Mouse (Mus musculus) midbrain, embryonic 15.5 days (tissue): Measurements from ENCODE around the gene Tcf23. TPM values are rescaled to one million over a fixed set of nuclear protein-coding genes. Genes with fewer than 3 reads are reported as not detected.
"Not testable (repeated sequence)": the region's sequence is repeated elsewhere in the genome, so short reads cannot be mapped to it uniquely, and the experiment has no call there.

ENCODE experiments used
- ATAC-seq: fragments of 200-750 bp; cut with Nextera tagmentation; replicated peaks from 2 replicates; pipeline ENCODE4 v1.8.0; 2017; ENCODE audit warnings: moderate TSS enrichment
- H3K27ac ChIP-seq: fragments of 300-500 bp; sonication (generic); 2 replicates; pipeline ENCODE4 v1.5.1; 2015; ENCODE audit warnings: mild to moderate bottlenecking, inconsistent platforms
- H3K27me3 ChIP-seq: fragments of 300-500 bp; sonication (generic); replicated peaks from 2 replicates; pipeline ENCODE4 v1.6.1; 2015; ENCODE audit warnings: inconsistent platforms
- H3K36me3 ChIP-seq: fragments of 300-500 bp; sonication (generic); replicated peaks from 2 replicates; pipeline ENCODE4 v1.6.1; 2015; ENCODE audit warnings: inconsistent platforms
- H3K4me1 ChIP-seq: fragments of 300-500 bp; sonication (generic); 2 replicates; pipeline ENCODE4 v1.6.1; 2015; ENCODE audit warnings: inconsistent platforms
- H3K4me2 ChIP-seq: fragments of 300-500 bp; sonication (generic); 2 replicates; pipeline ENCODE4 v1.6.1; 2015; ENCODE audit warnings: inconsistent platforms, mild to moderate bottlenecking, moderate library complexity
- H3K4me3 ChIP-seq: fragments of 300-500 bp; sonication (generic); 2 replicates; pipeline ENCODE4 v1.5.1; 2015; ENCODE audit warnings: mild to moderate bottlenecking, inconsistent platforms
- H3K9ac ChIP-seq: fragments of 300-500 bp; sonication (generic); 2 replicates; pipeline ENCODE4 v1.6.1; 2015; ENCODE audit warnings: mild to moderate bottlenecking, inconsistent platforms
- H3K9me3 ChIP-seq: fragments of 300-500 bp; sonication (generic); 2 replicates; pipeline ENCODE4 v1.6.1; 2016; ENCODE audit warnings: inconsistent platforms
- WGBS: fragments of 180-500 bp; shearing (Covaris S2); methylation state at CpG from one replicate; pipeline ENCODE4 v1.1.7; 2015; ENCODE audit warnings: mixed read lengths; 5-methylcytosine and 5-hydroxymethylcytosine counted together
- polyA plus RNA-seq: library from polyadenylated mRNA; unstranded; fragments of >200 nt; fragmentation: Nextera tagmentation; extraction: Ambion mirVana; gene quantifications from 2 replicates; pipeline ENCODE4 v1.2.1, GENCODE M21; 2015

Gene Tcf23
- polyA plus RNA-seq, 1 experiment from 2014 or later: 0.08 TPM

DNA sequence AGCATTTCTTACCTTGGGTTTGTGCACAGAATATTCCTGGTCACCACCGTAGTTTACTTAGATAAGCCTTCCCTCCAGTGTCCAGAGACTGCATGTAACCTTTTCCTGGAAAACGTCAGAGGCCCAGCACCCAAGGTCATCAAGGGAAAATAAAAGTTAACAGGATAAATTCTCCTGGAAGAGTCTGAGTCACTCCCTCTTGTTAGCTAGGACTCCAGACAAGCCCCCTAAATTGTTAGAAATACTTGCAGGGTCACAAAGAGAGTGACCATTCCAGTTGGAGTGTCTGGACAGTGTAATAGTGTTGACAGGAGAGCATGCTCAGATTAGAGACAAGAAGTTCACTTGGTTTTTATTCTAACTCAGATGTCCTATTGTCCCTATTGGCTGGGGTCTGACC is 47.5 kb downstream of the Tcf23 start:
- Histone ChIP-seq H3K27ac (no peak overlapping the region), H3K4me3 (no peak overlapping the region), H3K9me3 (no peaks in the 10 kb centered on the region), H3K4me2 (no peak overlapping the region), H3K27me3 (no peaks in the 10 kb centered on the region), H3K9ac (no peak overlapping the region), H3K36me3 (no peaks in the 10 kb centered on the region), H3K4me1 (no peaks in the 10 kb centered on the region)
- no peak for ATAC-seq
- 78% methylated on average over 2 of the region's 2 CpGs for WGBS

GRCm38 (mm10) chr5:31021790-31022189 is 53.3 kb downstream of the Tcf23 start:
- not testable (repeated sequence) for H3K27ac ChIP-seq, H3K36me3 ChIP-seq, H3K4me3 ChIP-seq, H3K27me3 ChIP-seq, H3K9ac ChIP-seq, H3K4me1 ChIP-seq, H3K4me2 ChIP-seq, ATAC-seq, H3K9me3 ChIP-seq
- WGBS: 86% methylated on average over 5 of the region's 5 CpGs

- ATAC-seq: no peak
- H3K36me3 ChIP-seq: no peaks in the 10 kb centered on the region
- no peak overlapping the region for H3K27ac ChIP-seq
- no peak overlapping the region for H3K4me2 ChIP-seq
- peaks cover 3% of the 10 kb centered on the region for H3K4me1 ChIP-seq
- no peak overlapping the region for H3K4me3 ChIP-seq
- no peaks in the 10 kb centered on the region for H3K27me3 ChIP-seq
- WGBS: 20% methylated on average over 1 of the region's 1 CpGs
- H3K9ac ChIP-seq: no peak overlapping the region
- H3K9me3 ChIP-seq: no peaks in the 10 kb centered on the region
Observed at GRCm38 (mm10) chr5:31022690-31023089, 54.2 kb downstream of the Tcf23 start.

- Histone ChIP-seq H3K4me1 (peaks cover 3% of the 10 kb centered on the region), H3K36me3 (no peaks in the 10 kb centered on the region), H3K27ac (no peak overlapping the region), H3K9me3 (no peaks in the 10 kb centered on the region), H3K27me3 (no peaks in the 10 kb centered on the region), H3K4me3 (no peak overlapping the region), H3K4me2 (no peak overlapping the region), H3K9ac (no peak overlapping the region)
- no peak for ATAC-seq
- 7% methylated on average over 3 of the region's 4 CpGs for WGBS
Observed at GRCm38 (mm10) chr5:31023254-31023653, 54.8 kb downstream of the Tcf23 start.

DNA sequence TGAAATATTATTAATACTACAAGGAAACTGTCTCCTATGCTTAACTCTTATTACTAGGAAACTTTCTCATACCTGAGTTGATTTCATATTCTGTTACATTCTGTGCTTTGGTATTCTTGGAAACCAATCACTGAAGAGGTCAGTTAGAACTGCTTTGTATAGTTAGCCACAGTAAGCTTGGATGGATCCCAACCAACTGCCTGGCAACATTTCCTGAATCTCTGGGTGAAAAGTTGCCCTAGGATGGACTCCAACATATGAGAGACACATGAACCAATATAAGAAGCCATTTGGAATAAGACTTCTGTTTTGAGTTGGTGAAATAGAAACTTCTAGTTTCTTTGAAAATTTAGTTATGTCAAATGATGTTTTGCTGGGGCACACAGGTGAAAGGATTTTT is 56.2 kb downstream of the Tcf23 start:
- Histone ChIP-seq H3K4me2 (no peak overlapping the region), H3K9me3 (no peaks in the 10 kb centered on the region), H3K36me3 (no peaks in the 10 kb centered on the region), H3K27ac (no peak overlapping the region), H3K9ac (no peak overlapping the region), H3K4me1 (peaks cover 3% of the 10 kb centered on the region), H3K27me3 (no peaks in the 10 kb centered on the region), H3K4me3 (no peak overlapping the region)
- no peak for ATAC-seq

Other genes with a start within 250 kb of the Tcf23 start
- 164 and 166 TPM in 2 replicates for gene Mapre3, start 154.0 kb upstream of the Tcf23 start, polyA plus RNA-seq
- gene Tmem214, start 100.7 kb upstream of the Tcf23 start, polyA plus RNA-seq: 68.8 and 72.7 TPM in 2 replicates
- 25.2 and 32.3 TPM in 2 replicates for gene Agbl5, start 80.0 kb upstream of the Tcf23 start, polyA plus RNA-seq
- 217 and 225 TPM in 2 replicates for gene Ost4, start 60.9 kb upstream of the Tcf23 start, polyA plus RNA-seq
- gene Emilin1, start 55.3 kb upstream of the Tcf23 start, polyA plus RNA-seq: 17.8 and 20.3 TPM in 2 replicates
- gene Khk, start 47.2 kb upstream of the Tcf23 start, polyA plus RNA-seq: 8.0 and 10.4 TPM in 2 replicates
- 62.7 and 66.5 TPM in 2 replicates for gene Cgref1, start 23.1 kb upstream of the Tcf23 start, polyA plus RNA-seq
- gene Preb, start 8.3 kb upstream of the Tcf23 start, polyA plus RNA-seq: 110 and 113 TPM in 2 replicates
- 161 and 164 TPM in 2 replicates for gene Atraid, start 79.7 kb downstream of the Tcf23 start, polyA plus RNA-seq
- 26.9 and 29.1 TPM in 2 replicates for gene Slc5a6, start 80.3 kb downstream of the Tcf23 start, polyA plus RNA-seq
- gene Cad, start 86.1 kb downstream of the Tcf23 start, polyA plus RNA-seq: 14.9 and 16.2 TPM in 2 replicates
- not detected in 2 replicates for gene Dnajc5g, start 137.6 kb downstream of the Tcf23 start, polyA plus RNA-seq
- gene Slc30a3, start 139.6 kb downstream of the Tcf23 start, polyA plus RNA-seq: 20.4 and 21.5 TPM in 2 replicates
- gene Trim54, start 148.1 kb downstream of the Tcf23 start, polyA plus RNA-seq: not detected in 2 replicates
- gene Ucn, start 170.2 kb downstream of the Tcf23 start, polyA plus RNA-seq: not detected in 2 replicates
- 51.5 and 57.8 TPM in 2 replicates for gene Mpv17, start 185.6 kb downstream of the Tcf23 start, polyA plus RNA-seq
- 1.7 TPM in 2 replicates for gene Gm29609, start 211.2 kb downstream of the Tcf23 start, polyA plus RNA-seq
- gene Gtf3c2, start 211.5 kb downstream of the Tcf23 start, polyA plus RNA-seq: 72.3 and 73.6 TPM in 2 replicates
- gene Snx17, start 224.6 kb downstream of the Tcf23 start, polyA plus RNA-seq: 125 and 126 TPM in 2 replicates
- gene Eif2b4, start 224.8 kb downstream of the Tcf23 start, polyA plus RNA-seq: 85.0 and 92.1 TPM in 2 replicates
- 17.0 and 19.4 TPM in 2 replicates for gene Zfp513, start 233.6 kb downstream of the Tcf23 start, polyA plus RNA-seq